Mouse (Mus musculus) central nervous system, embryonic 14 days (tissue): ENCODE results near the gene Rpa3. TPM values are rescaled to one million over a fixed set of nuclear protein-coding genes. Genes with fewer than 3 reads are reported as not detected.

Experiments used
- polyA plus RNA-seq: library from polyadenylated mRNA; depleted of rRNA; stranded (reverse); fragments of >200 nt; gene quantifications from 2 replicates; pipeline ENCODE4 v1.2.3, GENCODE M21; 2012; rRNA removed

Rpa3 gene
- 55.9 and 69.6 TPM in 2 replicates for polyA plus RNA-seq

GRCm38 (mm10) chr6:8259004-8259666 lies at the start of gene Rpa3, which contains the start of the genes Umad1 and Gm45062:
Gene Rpa3 (minus strand): TSS chr6:8259173.
Gene Umad1 (plus strand): TSS chr6:8259288.
Gene Gm45062 (plus strand): TSS chr6:8259450.

GRCm38 (mm10) chr6:8209047-8209865 lies 49.7 kb downstream of the Rpa3 start, which contains the start of gene Mios:
Gene Mios (plus strand): TSS chr6:8209222.

Other genes starting within 250 kb of the Rpa3 start
- 0.63 and 1.5 TPM in 2 replicates for gene Col28a1, start 66.6 kb downstream of the Rpa3 start, polyA plus RNA-seq
- gene Mios, start 50.0 kb downstream of the Rpa3 start, polyA plus RNA-seq: 13.3 and 14.5 TPM in 2 replicates
- gene Umad1, start 115 bp upstream of the Rpa3 start, polyA plus RNA-seq: 23.0 and 23.7 TPM in 2 replicates
- gene Gm45062, start 277 bp upstream of the Rpa3 start, polyA plus RNA-seq: 16.4 and 22.1 TPM in 2 replicates